Mouse (Mus musculus) liver, postnatal 0 days (tissue): ENCODE measurements around the gene Pard6a.

Source experiments
- CTCF ChIP-seq: sonication (generic); IDR thresholded peaks from 2 replicates; pipeline ENCODE4 v1.5.1; 2016; ENCODE audit warnings: antibody characterized with exemption, low read depth
- EP300 ChIP-seq: IDR thresholded peaks from 2 replicates; pipeline ENCODE4 v1.6.1; 2016; ENCODE audit warnings: antibody characterized with exemption, low read depth, mild to moderate bottlenecking

GRCm38 (mm10) chr8:105702731-105703415 lies 1.9 kb downstream of the Pard6a start:
- TF ChIP-seq CTCF (no peak), EP300 (no peak)
